Mouse (Mus musculus): ENCODE measurements around the gene Bfsp2.

- TF ChIP-seq CTCF (IDR thresholded peaks at IDR 0.05; ENCODE audit: insufficient read depth, low read depth, low read length): no peak
- no peak for TF ChIP-seq POLR2A (IDR thresholded peaks at IDR 0.05; ENCODE audit: insufficient read depth, low read depth, low read length)
Observed at GRCm38 (mm10) chr9:103384141-103384796, 96.0 kb downstream of the Bfsp2 start.
